Mouse (Mus musculus): Measurements from ENCODE around the gene Pcnt. TPM values are rescaled to one million over a fixed set of nuclear protein-coding genes. Genes with fewer than 3 reads are reported as not detected.

Gene Pcnt
- polyA plus RNA-seq, 1 experiment from 2014 or later = 22.5 TPM

DNA sequence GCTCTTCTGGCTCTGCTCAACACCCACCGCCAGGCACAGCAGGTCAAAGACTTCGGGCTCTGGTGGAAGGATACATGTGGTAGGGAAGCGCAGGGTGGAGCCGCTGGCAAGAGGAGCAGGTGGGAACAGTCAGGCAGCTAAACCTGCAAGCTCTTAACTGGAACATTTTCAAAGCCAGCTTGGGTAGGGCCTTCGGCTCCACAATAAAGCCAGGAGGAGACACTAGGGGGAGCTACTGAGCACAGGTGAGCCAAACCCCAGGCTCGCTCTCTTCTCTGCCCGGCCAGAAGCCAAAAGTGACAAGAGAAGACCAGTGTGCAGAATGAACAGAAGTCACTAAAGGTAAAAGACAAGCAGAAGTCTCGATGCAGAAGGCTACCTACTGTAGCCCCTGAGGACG, 50.8 kb downstream of the Pcnt start:
- Histone ChIP-seq H3K27ac (no peak overlapping the region), H3K9me3 (no peaks in the 10 kb centered on the region), H3K27me3 (no peaks in the 10 kb centered on the region), H3K4me3 (replicated peaks) (no peak overlapping the region), H3K36me3 (peaks cover 73% of the 10 kb centered on the region), H3K4me2 (no peak overlapping the region), H3K9ac (replicated peaks) (no peak overlapping the region), H3K4me1 (replicated peaks) (no peaks in the 10 kb centered on the region)
- ATAC-seq (ENCODE audit: insufficient number of reproducible peaks, insufficient read depth, low FRiP score, low TSS enrichment, low read depth) = no peak
- WGBS = 84% methylated on average over 9 of the region's 9 CpGs

DNA sequence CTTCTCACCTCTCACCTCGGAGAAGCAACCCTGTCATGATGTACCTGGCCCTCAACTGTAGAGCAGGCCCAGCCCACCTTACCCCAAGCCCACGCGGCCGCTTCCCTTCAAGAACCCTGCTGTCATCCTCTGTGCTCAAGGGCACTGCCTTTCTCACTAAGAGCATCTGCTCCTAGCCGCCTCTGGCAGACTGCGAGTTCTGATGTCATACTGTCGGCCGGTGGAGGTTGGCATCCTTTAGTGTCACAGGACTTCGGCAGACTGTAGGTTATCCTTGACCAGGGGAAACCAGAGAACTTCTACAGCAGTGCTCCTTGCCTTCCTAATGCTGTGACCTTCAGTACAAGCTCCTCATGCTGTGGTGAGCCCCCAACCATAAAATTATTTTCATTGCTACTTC, 51.4 kb downstream of the Pcnt start:
- Histone ChIP-seq H3K9ac (replicated peaks) (no peak overlapping the region), H3K4me1 (replicated peaks) (no peaks in the 10 kb centered on the region), H3K27ac (no peak overlapping the region), H3K36me3 (peaks cover 74% of the 10 kb centered on the region), H3K4me3 (replicated peaks) (no peak overlapping the region), H3K27me3 (no peaks in the 10 kb centered on the region), H3K4me2 (no peak overlapping the region), H3K9me3 (no peaks in the 10 kb centered on the region)
- 96% methylated on average over 9 of the region's 9 CpGs for WGBS
- ATAC-seq (ENCODE audit: insufficient number of reproducible peaks, insufficient read depth, low FRiP score, low TSS enrichment, low read depth) = no peak

DNA sequence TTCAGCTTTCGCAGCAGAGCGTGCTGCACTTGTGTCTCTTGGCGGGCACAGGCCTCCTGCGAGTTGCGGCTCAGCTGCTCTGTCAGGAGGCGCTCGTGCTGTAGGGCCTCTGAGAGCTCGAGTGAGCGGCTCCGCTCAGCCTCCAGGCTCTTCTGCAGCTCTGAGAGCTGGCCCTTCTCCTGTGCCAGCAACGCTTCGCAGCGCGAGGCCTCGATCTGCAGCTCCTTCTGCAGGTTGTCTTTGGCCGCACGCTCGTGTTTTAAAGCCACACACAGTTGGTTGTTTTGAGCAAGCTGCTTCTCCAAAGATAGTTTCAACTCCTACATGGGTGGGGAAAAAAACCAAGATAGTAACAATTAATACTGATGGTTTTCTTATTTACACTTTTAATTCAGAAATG, 67.6 kb downstream of the Pcnt start:
- 93% methylated on average over 18 of the region's 18 CpGs for WGBS
- no peak overlapping the region for H3K4me2 ChIP-seq
- ATAC-seq (ENCODE audit: insufficient number of reproducible peaks, insufficient read depth, low FRiP score, low TSS enrichment, low read depth) = no peak
- no peaks in the 10 kb centered on the region for H3K9me3 ChIP-seq
- no peak overlapping the region for H3K9ac ChIP-seq (replicated peaks)
- H3K36me3 ChIP-seq = peaks cover 97% of the 10 kb centered on the region
- no peak overlapping the region for H3K27ac ChIP-seq
- no peak overlapping the region for H3K4me3 ChIP-seq (replicated peaks)
- H3K4me1 ChIP-seq (replicated peaks) = no peaks in the 10 kb centered on the region
- no peaks in the 10 kb centered on the region for H3K27me3 ChIP-seq

DNA sequence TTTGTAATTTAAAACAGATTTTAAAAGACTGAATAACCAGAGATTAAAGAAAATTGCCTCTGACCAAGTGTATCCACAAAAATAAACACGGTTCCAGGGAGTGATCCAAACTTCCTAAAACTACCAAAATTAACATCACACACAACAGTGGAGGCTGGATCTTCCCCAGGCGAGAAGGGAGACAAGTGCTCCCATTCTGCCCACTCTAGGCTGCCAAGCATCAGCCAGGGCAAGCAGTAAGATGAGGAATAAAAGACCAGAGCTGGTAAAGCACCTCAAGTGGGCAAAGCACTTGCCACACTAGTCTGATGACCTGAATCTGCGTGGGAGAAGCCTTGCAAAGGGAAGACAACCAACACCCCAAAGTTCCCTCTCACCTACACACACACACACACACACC, 70.8 kb downstream of the Pcnt start:
- Histone ChIP-seq H3K27me3 (no peaks in the 10 kb centered on the region), H3K4me1 (replicated peaks) (no peaks in the 10 kb centered on the region), H3K9ac (replicated peaks) (no peak overlapping the region), H3K9me3 (no peaks in the 10 kb centered on the region), H3K4me3 (replicated peaks) (no peak overlapping the region), H3K4me2 (no peak overlapping the region), H3K27ac (no peak overlapping the region), H3K36me3 (peaks cover 97% of the 10 kb centered on the region)
- no peak for ATAC-seq (ENCODE audit: insufficient number of reproducible peaks, insufficient read depth, low FRiP score, low TSS enrichment, low read depth)
- WGBS = 75% methylated on average over 3 of the region's 3 CpGs

DNA sequence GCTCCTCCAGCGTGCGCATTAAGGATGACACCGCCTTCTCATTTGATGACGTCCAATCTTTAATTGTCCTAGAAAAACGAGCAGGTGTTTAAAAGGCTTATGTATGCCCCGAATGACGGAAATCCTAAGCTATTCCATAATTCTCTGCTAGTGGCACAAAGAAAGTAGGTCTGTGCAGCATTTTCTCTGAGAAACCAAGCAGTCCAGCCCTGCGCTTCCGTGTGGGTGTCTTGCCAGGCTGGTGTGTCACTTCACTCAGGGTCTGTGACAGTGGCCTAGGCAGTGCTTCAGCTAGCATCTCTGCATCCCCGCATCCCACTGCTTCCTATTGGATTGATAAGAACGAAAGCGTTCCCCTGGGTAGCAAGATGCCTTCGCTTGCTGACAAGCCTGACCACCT, 73.8 kb downstream of the Pcnt start:
- H3K4me1 ChIP-seq (replicated peaks) = no peaks in the 10 kb centered on the region
- no peak overlapping the region for H3K4me2 ChIP-seq
- no peak for ATAC-seq (ENCODE audit: insufficient number of reproducible peaks, insufficient read depth, low FRiP score, low TSS enrichment, low read depth)
- H3K36me3 ChIP-seq = peaks cover 94% of the 10 kb centered on the region
- H3K27ac ChIP-seq = no peak overlapping the region
- 93% methylated on average over 13 of the region's 13 CpGs for WGBS
- H3K27me3 ChIP-seq = no peaks in the 10 kb centered on the region
- H3K9me3 ChIP-seq = no peaks in the 10 kb centered on the region
- no peak overlapping the region for H3K9ac ChIP-seq (replicated peaks)
- H3K4me3 ChIP-seq (replicated peaks) = no peak overlapping the region

DNA sequence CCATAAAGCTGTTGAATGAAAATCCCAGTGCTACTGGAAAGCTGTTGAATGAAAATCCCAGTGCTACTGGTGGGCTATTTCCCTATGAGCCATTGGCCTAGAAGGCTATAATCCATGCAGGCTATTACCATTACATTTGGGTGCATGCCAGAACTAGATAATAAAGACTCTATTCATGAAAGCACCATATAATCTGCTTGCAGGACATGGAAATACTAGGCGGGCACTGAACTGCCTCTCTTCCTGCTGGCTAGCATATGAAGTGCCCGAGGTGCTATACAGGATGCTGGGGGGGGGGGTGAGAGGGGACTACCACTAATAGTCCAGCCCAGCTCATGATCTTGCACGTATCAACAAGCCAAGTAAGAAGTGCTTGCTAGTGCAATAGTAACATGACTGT, 79.4 kb downstream of the Pcnt start:
- no peak overlapping the region for H3K4me2 ChIP-seq
- 63% methylated on average over 3 of the region's 3 CpGs for WGBS
- no peaks in the 10 kb centered on the region for H3K4me1 ChIP-seq (replicated peaks)
- peaks cover 48% of the 10 kb centered on the region for H3K36me3 ChIP-seq
- ATAC-seq (ENCODE audit: insufficient number of reproducible peaks, insufficient read depth, low FRiP score, low TSS enrichment, low read depth) = peak; percentile 66
- no peaks in the 10 kb centered on the region for H3K27me3 ChIP-seq
- no peak overlapping the region for H3K4me3 ChIP-seq (replicated peaks)
- peak overlapping the region; percentile 74 for H3K27ac ChIP-seq
- H3K9ac ChIP-seq (replicated peaks) = no peak overlapping the region
- no peaks in the 10 kb centered on the region for H3K9me3 ChIP-seq

DNA sequence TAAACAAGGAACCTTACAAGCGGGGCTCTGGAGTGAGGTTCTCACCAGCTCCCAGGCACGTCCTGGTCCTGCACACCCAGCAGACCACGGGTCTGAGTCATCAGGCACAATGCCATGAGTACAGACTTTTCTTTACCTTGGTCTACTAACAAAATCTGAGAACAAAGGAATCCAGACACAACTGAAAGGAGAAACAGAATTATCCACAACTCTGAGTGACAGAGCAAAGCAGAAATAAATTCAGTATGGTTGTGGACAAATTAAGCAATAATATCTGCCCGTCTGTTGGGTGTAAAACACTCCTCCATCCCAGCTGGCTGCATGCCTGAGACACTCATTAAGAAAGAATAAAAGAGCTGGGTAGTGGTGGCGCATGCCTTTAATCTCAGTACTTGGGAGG, 84.1 kb downstream of the Pcnt start:
- no peak overlapping the region for H3K27ac ChIP-seq
- H3K4me1 ChIP-seq (replicated peaks) = no peaks in the 10 kb centered on the region
- ATAC-seq (ENCODE audit: insufficient number of reproducible peaks, insufficient read depth, low FRiP score, low TSS enrichment, low read depth) = no peak
- H3K36me3 ChIP-seq = peaks cover 49% of the 10 kb centered on the region
- no peaks in the 10 kb centered on the region for H3K27me3 ChIP-seq
- no peak overlapping the region for H3K4me2 ChIP-seq
- no peak overlapping the region for H3K9ac ChIP-seq (replicated peaks)
- H3K4me3 ChIP-seq (replicated peaks) = no peak overlapping the region
- 85% methylated on average over 5 of the region's 5 CpGs for WGBS
- H3K9me3 ChIP-seq = no peaks in the 10 kb centered on the region

DNA sequence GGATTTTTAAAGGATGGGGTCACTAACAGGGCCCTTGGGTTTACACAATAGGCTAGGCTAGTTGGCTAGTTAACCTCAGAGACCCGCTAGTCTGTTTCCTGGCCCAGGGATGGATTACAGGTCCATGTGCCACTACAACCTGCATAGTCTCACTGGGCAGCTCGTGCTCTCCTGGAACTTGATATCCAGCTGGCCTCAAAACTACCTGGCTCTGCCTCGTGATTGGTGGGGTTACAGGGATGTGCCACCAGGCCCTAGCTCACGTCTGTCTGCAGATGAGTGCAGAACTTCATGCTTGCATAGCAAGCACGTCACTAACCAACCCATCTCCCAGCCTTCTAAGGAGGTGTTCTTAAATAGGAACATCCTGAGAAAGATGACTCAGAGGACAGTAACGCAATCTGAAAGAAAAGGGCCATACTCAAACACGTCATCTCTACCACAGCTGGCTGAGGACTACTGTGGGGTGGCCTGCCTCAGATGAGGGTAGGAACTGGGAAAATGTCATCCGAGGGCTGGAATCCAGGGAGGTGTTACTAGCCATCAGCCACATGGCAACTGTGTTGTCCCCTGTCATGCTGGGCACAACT, 85.2 kb downstream of the Pcnt start:
- WGBS = 91% methylated on average over 8 of the region's 8 CpGs
- Histone ChIP-seq H3K36me3 (peaks cover 59% of the 10 kb centered on the region), H3K9me3 (no peaks in the 10 kb centered on the region), H3K27me3 (no peaks in the 10 kb centered on the region), H3K4me1 (replicated peaks) (no peaks in the 10 kb centered on the region), H3K4me3 (replicated peaks) (no peak overlapping the region), H3K9ac (replicated peaks) (no peak overlapping the region), H3K4me2 (no peak overlapping the region), H3K27ac (no peak overlapping the region)
- no peak for ATAC-seq (ENCODE audit: insufficient number of reproducible peaks, insufficient read depth, low FRiP score, low TSS enrichment, low read depth)

DNA sequence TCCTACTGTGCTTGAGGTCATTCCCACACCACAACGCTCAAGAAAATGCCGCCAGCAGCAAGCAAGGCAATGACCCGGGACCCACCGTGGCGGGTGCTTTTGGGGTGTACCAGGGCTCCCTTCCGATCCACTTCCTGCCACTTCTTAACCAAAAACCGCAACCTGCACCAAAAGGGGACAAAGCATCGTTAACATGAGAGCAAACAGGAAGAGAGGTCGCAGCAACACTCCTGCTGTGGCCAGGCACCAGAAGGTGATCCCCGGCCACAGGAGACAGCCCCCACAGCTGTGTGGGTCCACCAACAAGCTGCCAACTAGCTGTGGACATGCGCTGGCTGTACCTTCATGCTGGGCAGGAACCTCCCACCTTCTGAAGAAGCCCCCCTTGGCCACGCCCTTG, 87.6 kb downstream of the Pcnt start:
- 92% methylated on average over 12 of the region's 12 CpGs for WGBS
- Histone ChIP-seq H3K27me3 (no peaks in the 10 kb centered on the region), H3K4me2 (no peak overlapping the region), H3K4me3 (replicated peaks) (no peak overlapping the region), H3K27ac (no peak overlapping the region), H3K36me3 (peaks cover 80% of the 10 kb centered on the region), H3K9ac (replicated peaks) (no peak overlapping the region), H3K9me3 (no peaks in the 10 kb centered on the region), H3K4me1 (replicated peaks) (no peaks in the 10 kb centered on the region)
- ATAC-seq (ENCODE audit: insufficient number of reproducible peaks, insufficient read depth, low FRiP score, low TSS enrichment, low read depth) = no peak

DNA sequence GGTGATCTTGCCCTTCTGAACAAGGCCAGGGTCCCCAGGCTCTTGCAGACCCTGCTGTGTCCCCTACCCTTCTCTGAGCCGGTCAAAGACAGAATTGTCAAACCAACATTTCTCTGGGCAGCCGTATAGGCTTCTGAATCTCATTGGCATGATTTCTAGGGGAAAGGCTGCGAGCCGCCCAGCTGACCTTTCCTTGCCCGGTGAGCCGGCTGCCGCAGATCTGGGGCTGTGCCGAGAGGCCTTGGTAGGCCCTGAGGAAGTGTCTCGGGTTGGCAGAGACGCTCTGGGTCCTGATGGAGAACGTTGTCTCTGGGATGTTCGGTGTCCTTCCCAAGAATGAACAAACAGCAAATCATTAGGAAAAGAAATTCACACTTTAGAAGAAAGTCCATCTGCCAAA, 88.6 kb downstream of the Pcnt start:
- no peaks in the 10 kb centered on the region for H3K27me3 ChIP-seq
- H3K9me3 ChIP-seq = no peaks in the 10 kb centered on the region
- peaks cover 81% of the 10 kb centered on the region for H3K36me3 ChIP-seq
- WGBS = 96% methylated on average over 12 of the region's 12 CpGs
- H3K9ac ChIP-seq (replicated peaks) = no peak overlapping the region
- no peak overlapping the region for H3K4me2 ChIP-seq
- no peak for ATAC-seq (ENCODE audit: insufficient number of reproducible peaks, insufficient read depth, low FRiP score, low TSS enrichment, low read depth)
- H3K4me3 ChIP-seq (replicated peaks) = no peak overlapping the region
- no peak overlapping the region for H3K27ac ChIP-seq
- H3K4me1 ChIP-seq (replicated peaks) = no peaks in the 10 kb centered on the region

DNA sequence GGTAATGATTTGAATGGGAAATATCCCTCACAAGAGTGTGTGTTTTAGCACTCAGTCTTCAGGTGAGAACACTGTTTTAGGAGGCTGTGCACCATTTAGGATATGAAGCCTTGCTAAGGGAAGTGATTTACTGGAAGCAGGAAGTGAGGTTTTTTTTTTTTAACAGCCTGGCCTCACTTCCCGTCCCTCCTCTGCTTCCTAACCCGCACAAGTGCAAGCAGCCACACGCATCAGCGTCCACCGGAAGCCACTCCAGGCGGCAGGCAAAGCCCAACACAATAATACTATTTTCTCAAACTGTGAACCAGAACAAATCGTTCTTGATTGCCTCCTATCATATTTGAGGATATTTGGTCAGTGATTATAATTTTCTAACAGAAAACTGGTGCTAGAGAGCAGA, 90.6 kb downstream of the Pcnt start:
- Histone ChIP-seq H3K36me3 (peaks cover 77% of the 10 kb centered on the region), H3K27me3 (no peaks in the 10 kb centered on the region), H3K9ac (replicated peaks) (no peak overlapping the region), H3K4me2 (no peak overlapping the region), H3K4me1 (replicated peaks) (no peaks in the 10 kb centered on the region), H3K27ac (no peak overlapping the region; the same call in 1 of the 2 replicates), H3K9me3 (no peaks in the 10 kb centered on the region), H3K4me3 (replicated peaks) (no peak overlapping the region)
- WGBS = 82% methylated on average over 7 of the region's 7 CpGs
- ATAC-seq (ENCODE audit: insufficient number of reproducible peaks, insufficient read depth, low FRiP score, low TSS enrichment, low read depth) = no peak

DNA sequence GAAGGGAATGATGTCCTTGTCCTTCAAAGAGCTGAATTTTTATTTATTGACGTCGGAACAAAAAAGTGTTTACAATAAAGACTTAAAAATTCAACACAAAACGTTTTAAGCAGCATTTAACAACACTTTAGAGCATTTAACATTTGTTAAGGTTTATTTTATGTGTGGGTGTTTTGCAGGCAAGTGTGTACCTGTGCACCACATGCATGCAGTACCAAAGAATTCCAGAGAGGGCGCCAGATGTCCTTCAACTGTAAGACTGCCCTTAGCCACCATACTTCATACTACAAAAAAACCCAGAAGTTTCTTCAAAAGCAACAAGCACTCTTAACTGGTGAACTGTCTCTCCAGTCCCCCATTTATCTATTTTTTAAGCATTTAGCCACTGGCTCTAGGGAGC, 96.0 kb downstream of the Pcnt start:
- ATAC-seq (ENCODE audit: insufficient number of reproducible peaks, insufficient read depth, low FRiP score, low TSS enrichment, low read depth) = no peak
- Histone ChIP-seq H3K27me3 (no peaks in the 10 kb centered on the region), H3K27ac (peak overlapping the region; percentile 59; the same call in 1 of the 2 replicates), H3K9ac (replicated peaks) (no peak overlapping the region), H3K36me3 (peaks cover 27% of the 10 kb centered on the region), H3K4me2 (peak overlapping the region; percentile 76), H3K4me1 (replicated peaks) (peaks cover 30% of the 10 kb centered on the region), H3K9me3 (no peaks in the 10 kb centered on the region), H3K4me3 (replicated peaks) (peak overlapping the region; percentile 80; the same call in 1 of the 2 replicates)
- 6% methylated on average over 4 of the region's 4 CpGs for WGBS

All from limb, embryonic 12.5 days (tissue).